Mouse (Mus musculus): ENCODE results near the gene Ankrd13c. TPM values are rescaled to one million over a fixed set of nuclear protein-coding genes. Genes with fewer than 3 reads are reported as not detected.

Ankrd13c gene
- polyA plus RNA-seq, 1 experiment from 2014 or later: 6.8 TPM

DNA sequence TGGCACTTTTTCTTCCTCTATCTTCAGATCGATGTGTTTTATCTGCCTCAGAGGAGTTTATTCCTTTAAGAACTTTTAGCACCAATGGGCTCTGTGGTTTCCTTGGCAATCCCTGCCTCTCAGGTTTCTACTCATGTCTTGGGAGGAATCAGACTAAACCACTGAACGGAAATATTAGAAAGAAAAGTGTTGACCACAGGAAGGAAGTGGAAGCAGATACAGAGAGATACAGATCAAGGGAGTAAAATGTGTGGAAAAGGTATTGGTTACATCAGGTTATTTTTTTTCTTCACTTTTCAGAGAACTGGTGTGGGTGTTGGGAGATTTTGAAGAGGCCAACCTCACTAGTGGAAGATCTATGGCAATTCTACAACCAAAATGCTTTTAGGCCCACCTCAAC lies 8.5 kb upstream of the Ankrd13c start:
- H3K4me3 ChIP-seq (ENCODE audit: low read depth, low read length): no peak overlapping the region
- no peak for TF ChIP-seq CTCF (IDR thresholded peaks at IDR 0.05; ENCODE audit: low read depth)
- TF ChIP-seq EP300 (IDR thresholded peaks at IDR 0.05; ENCODE audit: low read depth): no peak
- 39% methylated on average over 2 of the region's 2 CpGs for WGBS (ENCODE audit: insufficient replicate concordance)
- no peaks in the 10 kb centered on the region for H3K36me3 ChIP-seq (replicated peaks; ENCODE audit: insufficient read depth, low read length)
- no peak overlapping the region for H3K9ac ChIP-seq (replicated peaks)
- no peak for ATAC-seq
- H3K27ac ChIP-seq (ENCODE audit: low read depth): no peak overlapping the region
- no peaks in the 10 kb centered on the region for H3K4me1 ChIP-seq (ENCODE audit: insufficient read depth)
- H3K9me3 ChIP-seq (ENCODE audit: low read length): no peaks in the 10 kb centered on the region
- no peaks in the 10 kb centered on the region for H3K27me3 ChIP-seq (ENCODE audit: insufficient read depth, low read length)
- H3K4me2 ChIP-seq (ENCODE audit: low read depth, low read length): no peak overlapping the region
- DNase-seq: no peak

DNA sequence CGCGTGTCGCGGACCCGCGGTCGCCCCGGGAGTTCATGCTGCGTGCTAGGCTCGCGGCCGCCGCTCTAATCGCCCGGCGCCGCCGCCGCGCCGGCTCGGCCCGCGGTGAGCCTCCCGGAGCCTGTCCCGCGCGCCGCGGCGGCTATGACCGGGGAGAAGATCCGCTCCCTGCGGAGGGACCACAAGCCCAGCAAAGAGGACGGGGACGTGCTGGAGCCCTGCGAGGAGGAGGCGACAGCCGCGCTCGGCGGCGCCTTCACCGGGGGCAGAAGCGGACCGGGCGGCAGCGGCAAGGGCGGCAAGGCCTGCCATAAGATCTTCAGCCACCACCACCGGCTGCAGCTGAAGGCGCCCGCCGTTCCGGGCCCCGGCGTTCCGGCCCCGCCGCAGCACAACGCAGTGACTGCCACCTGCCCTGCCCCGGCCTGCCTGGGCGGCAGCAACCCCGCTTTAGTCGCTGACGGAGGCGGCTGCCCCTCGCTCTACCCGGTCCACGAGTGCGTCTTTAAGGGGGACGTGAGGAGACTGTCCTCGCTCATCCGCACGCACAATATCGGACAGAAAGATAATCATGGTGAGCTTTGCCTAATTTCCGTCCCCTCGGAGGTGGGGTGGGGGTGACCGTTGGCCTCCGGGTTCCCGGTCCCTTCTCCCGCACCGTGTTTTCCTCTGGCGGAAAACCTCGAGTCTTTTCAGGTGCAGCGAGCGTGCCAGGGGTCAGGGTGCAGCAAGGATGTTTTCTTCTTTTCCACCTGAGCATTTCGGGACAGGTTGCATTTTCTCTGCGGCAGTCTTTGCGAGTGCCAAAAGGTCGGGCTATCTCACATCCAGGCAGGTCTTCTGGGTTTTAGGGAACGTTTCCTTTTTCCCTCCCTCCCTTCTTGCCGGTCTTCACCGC lies 593 bp downstream of the Ankrd13c start:
- under 1% methylated on average over 78 of the region's 93 CpGs for WGBS (ENCODE audit: insufficient replicate concordance)
- ATAC-seq: peak; percentile 69
- DNase-seq: peak; percentile 65
- Histone ChIP-seq H3K27ac (ENCODE audit: low read depth) (peak overlapping the region; percentile 99), H3K4me1 (ENCODE audit: insufficient read depth) (peaks cover 16% of the 10 kb centered on the region), H3K27me3 (ENCODE audit: insufficient read depth, low read length) (no peaks in the 10 kb centered on the region), H3K9me3 (ENCODE audit: low read length) (no peaks in the 10 kb centered on the region), H3K36me3 (replicated peaks; ENCODE audit: insufficient read depth, low read length) (0 out of 2 replicates have a peak, but pooled peaks cover 4% of the 10 kb centered on the region), H3K4me3 (ENCODE audit: low read depth, low read length) (peak overlapping the region; percentile 87), H3K4me2 (ENCODE audit: low read depth, low read length) (peak overlapping the region; percentile 79), H3K9ac (replicated peaks) (peak overlapping the region; percentile 98)
- TF ChIP-seq CTCF (IDR thresholded peaks at IDR 0.05; ENCODE audit: low read depth): no peak
- no peak for TF ChIP-seq EP300 (IDR thresholded peaks at IDR 0.05; ENCODE audit: low read depth)

DNA sequence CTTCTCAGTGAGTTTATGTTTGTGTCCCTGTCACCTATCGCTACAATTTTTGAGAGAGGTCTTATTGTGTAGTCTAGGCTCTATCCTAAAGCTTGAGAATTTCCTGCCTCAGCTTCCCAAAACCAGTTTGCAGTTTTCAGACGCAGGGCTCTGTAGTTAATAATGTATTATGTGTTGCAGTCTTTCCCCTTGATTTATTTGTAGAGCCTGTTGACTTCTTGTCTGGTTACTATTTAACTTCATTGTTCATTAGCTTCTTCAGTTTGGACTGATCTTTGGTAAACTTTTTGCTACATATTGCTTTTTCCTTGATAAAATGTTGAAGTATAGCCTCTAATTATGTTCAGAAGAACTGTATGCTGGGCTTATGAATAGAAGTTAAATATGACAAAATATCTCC lies 5.7 kb downstream of the Ankrd13c start:
- Histone ChIP-seq H3K4me1 (ENCODE audit: insufficient read depth) (peaks cover 10% of the 10 kb centered on the region), H3K4me3 (ENCODE audit: low read depth, low read length) (no peak overlapping the region), H3K27ac (ENCODE audit: low read depth) (0 out of 2 replicates have a peak overlapping the region, but pooled peaks have one; percentile 51), H3K36me3 (replicated peaks; ENCODE audit: insufficient read depth, low read length) (0 out of 2 replicates have a peak, but pooled peaks cover 4% of the 10 kb centered on the region), H3K4me2 (ENCODE audit: low read depth, low read length) (no peak overlapping the region), H3K27me3 (ENCODE audit: insufficient read depth, low read length) (no peaks in the 10 kb centered on the region), H3K9ac (replicated peaks) (no peak overlapping the region; the same call in 1 of the 2 replicates), H3K9me3 (ENCODE audit: low read length) (no peaks in the 10 kb centered on the region)
- ATAC-seq: no peak
- 60% methylated on average over 2 of the region's 2 CpGs for WGBS (ENCODE audit: insufficient replicate concordance)
- TF ChIP-seq CTCF (IDR thresholded peaks at IDR 0.05; ENCODE audit: low read depth) (no peak), EP300 (IDR thresholded peaks at IDR 0.05; ENCODE audit: low read depth) (no peak)
- no peak for DNase-seq

DNA sequence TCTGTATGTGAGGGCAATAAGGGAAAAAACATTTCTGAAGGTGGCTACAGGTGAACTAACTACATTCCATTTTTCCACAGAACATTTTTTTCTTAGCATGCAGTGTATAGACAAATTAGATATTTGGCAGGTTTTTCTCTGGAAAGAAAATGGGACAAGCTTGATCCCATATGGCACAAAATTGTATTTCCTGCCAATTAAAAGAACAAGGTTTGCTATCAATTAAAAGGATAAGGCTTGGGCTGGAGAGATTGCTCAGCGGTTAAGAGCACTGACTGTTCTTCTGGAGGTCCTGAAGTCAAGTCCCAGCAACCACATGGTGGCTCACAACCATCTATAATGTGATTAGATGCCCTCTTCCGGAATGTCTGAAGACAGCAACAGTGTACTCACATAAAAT lies 8.4 kb downstream of the Ankrd13c start:
- H3K4me1 ChIP-seq (ENCODE audit: insufficient read depth): peaks cover 8% of the 10 kb centered on the region
- H3K9me3 ChIP-seq (ENCODE audit: low read length): no peaks in the 10 kb centered on the region
- H3K27ac ChIP-seq (ENCODE audit: low read depth): no peak overlapping the region
- H3K27me3 ChIP-seq (ENCODE audit: insufficient read depth, low read length): no peaks in the 10 kb centered on the region
- 0 out of 2 replicates have a peak, but pooled peaks cover 4% of the 10 kb centered on the region for H3K36me3 ChIP-seq (replicated peaks; ENCODE audit: insufficient read depth, low read length)
- no peak overlapping the region for H3K4me2 ChIP-seq (ENCODE audit: low read depth, low read length)
- WGBS (ENCODE audit: insufficient replicate concordance): 84% methylated on average over 2 of the region's 2 CpGs
- H3K9ac ChIP-seq (replicated peaks): no peak overlapping the region
- H3K4me3 ChIP-seq (ENCODE audit: low read depth, low read length): no peak overlapping the region
- DNase-seq (no peak), ATAC-seq (no peak)
- TF ChIP-seq EP300 (IDR thresholded peaks at IDR 0.05; ENCODE audit: low read depth) (no peak), CTCF (IDR thresholded peaks at IDR 0.05; ENCODE audit: low read depth) (no peak)

DNA sequence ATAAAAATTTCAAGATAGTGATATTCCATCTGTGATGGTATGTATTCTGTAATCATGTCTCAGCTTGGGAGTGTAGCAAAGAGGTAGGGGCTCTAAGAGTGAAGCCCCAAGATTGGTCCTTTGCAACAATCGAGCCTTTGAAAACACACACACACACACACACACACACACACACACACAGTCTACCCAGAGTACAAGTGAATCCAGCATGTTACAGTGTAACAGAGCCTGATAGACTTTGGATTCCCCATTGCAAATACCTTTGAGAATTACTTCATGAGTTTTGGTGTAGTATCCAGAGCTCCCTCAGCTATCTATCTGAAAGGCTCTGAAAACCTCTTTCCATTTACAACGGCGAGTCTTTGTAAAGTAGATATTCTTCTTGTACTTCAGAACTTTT lies 9.2 kb downstream of the Ankrd13c start:
- Histone ChIP-seq H3K36me3 (replicated peaks; ENCODE audit: insufficient read depth, low read length) (no peaks in the 10 kb centered on the region), H3K4me2 (ENCODE audit: low read depth, low read length) (no peak overlapping the region), H3K27ac (ENCODE audit: low read depth) (no peak overlapping the region), H3K9ac (replicated peaks) (no peak overlapping the region), H3K27me3 (ENCODE audit: insufficient read depth, low read length) (no peaks in the 10 kb centered on the region), H3K4me3 (ENCODE audit: low read depth, low read length) (no peak overlapping the region), H3K9me3 (ENCODE audit: low read length) (no peaks in the 10 kb centered on the region), H3K4me1 (ENCODE audit: insufficient read depth) (peaks cover 8% of the 10 kb centered on the region)
- ATAC-seq: peak; percentile 85
- TF ChIP-seq EP300 (IDR thresholded peaks at IDR 0.05; ENCODE audit: low read depth): no peak
- no peak for TF ChIP-seq CTCF (IDR thresholded peaks at IDR 0.05; ENCODE audit: low read depth)
- peak; percentile 20 for DNase-seq
- 68% methylated on average over 3 of the region's 3 CpGs for WGBS (ENCODE audit: insufficient replicate concordance)

DNA sequence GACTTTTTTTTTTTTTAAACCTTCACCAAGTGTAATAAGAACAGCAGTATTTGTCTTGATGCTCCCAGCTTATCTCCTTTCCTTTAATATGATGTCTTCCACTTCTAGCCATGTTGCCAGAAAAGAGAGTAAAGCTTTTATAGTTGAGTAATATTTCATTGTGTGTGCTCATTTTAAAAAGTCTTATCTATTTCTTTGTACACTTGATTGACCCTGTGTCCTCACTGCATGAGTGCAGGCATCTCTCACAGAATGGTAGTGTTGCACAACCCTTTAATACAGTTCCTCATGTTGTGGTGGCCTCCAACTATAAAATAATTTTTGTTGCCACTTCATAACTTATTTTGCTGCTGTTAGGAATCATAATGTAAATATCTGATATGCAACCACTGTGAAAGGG lies 10.3 kb downstream of the Ankrd13c start:
- no peak for DNase-seq
- Histone ChIP-seq H3K4me3 (ENCODE audit: low read depth, low read length) (no peak overlapping the region), H3K4me1 (ENCODE audit: insufficient read depth) (peaks cover 4% of the 10 kb centered on the region), H3K4me2 (ENCODE audit: low read depth, low read length) (no peak overlapping the region), H3K27me3 (ENCODE audit: insufficient read depth, low read length) (no peaks in the 10 kb centered on the region), H3K27ac (ENCODE audit: low read depth) (peak overlapping the region; percentile 18; the same call in 1 of the 2 replicates), H3K36me3 (replicated peaks; ENCODE audit: insufficient read depth, low read length) (peaks cover 3% of the 10 kb centered on the region), H3K9ac (replicated peaks) (no peak overlapping the region), H3K9me3 (ENCODE audit: low read length) (no peaks in the 10 kb centered on the region)
- ATAC-seq: peak; percentile 51; the same call in 1 of the 2 replicates
- TF ChIP-seq CTCF (IDR thresholded peaks at IDR 0.05; ENCODE audit: low read depth): no peak
- no peak for TF ChIP-seq EP300 (IDR thresholded peaks at IDR 0.05; ENCODE audit: low read depth)
